Mouse (Mus musculus) limb, embryonic 11.5 days (tissue): Measurements from ENCODE around the gene Zbtb7a. TPM values are rescaled to one million over a fixed set of nuclear protein-coding genes. Genes with fewer than 3 reads are reported as not detected.

Experiments
- ATAC-seq: fragments of 200-750 bp; cut with Nextera tagmentation; 2 replicates; pipeline ENCODE4 v1.8.0; 2017; ENCODE audit warnings: low read depth; ENCODE audit not compliant: insufficient number of reproducible peaks, low FRiP score, low TSS enrichment
- DNase-seq: peaks from one replicate; pipeline ENCODE4 v3.0.0-alpha.2; 2015; ENCODE audit warnings: low spot score
- H3K27ac ChIP-seq: fragments of 300-500 bp; sonication (generic); replicated peaks from 2 replicates; pipeline ENCODE4 v1.5.1; 2014; ENCODE audit warnings: low read depth, mild to moderate bottlenecking, low read length
- H3K27me3 ChIP-seq: fragments of 300-500 bp; sonication (generic); 2 replicates; pipeline ENCODE4 v1.6.1; 2014; ENCODE audit warnings: mild to moderate bottlenecking, low read length, mixed read lengths; ENCODE audit not compliant: control insufficient read depth, insufficient read depth
- H3K36me3 ChIP-seq: fragments of 300-500 bp; sonication (generic); 2 replicates; pipeline ENCODE4 v1.6.1; 2014; ENCODE audit warnings: mild to moderate bottlenecking, low read length, moderate library complexity, mixed read lengths; ENCODE audit not compliant: control insufficient read depth, insufficient read depth
- H3K4me1 ChIP-seq: fragments of 300-500 bp; sonication (generic); 2 replicates; pipeline ENCODE4 v1.6.1; 2014; ENCODE audit warnings: low read length, mixed read lengths; ENCODE audit not compliant: control insufficient read depth, insufficient read depth
- H3K4me2 ChIP-seq: fragments of 300-500 bp; sonication (generic); 2 replicates; pipeline ENCODE4 v1.6.1; 2014; ENCODE audit warnings: low read depth, mild to moderate bottlenecking, moderate library complexity; ENCODE audit not compliant: severe bottlenecking
- H3K4me3 ChIP-seq: fragments of 300-500 bp; sonication (generic); 2 replicates; pipeline ENCODE4 v1.5.1; 2014; ENCODE audit warnings: low read depth, low read length
- H3K9ac ChIP-seq: fragments of 300-500 bp; sonication (generic); 2 replicates; pipeline ENCODE4 v1.6.1; 2014; ENCODE audit warnings: mild to moderate bottlenecking, low read length
- H3K9me3 ChIP-seq: fragments of 300-500 bp; sonication (generic); 2 replicates; pipeline ENCODE4 v1.6.1; 2016; ENCODE audit warnings: low read length; ENCODE audit not compliant: control insufficient read depth
- WGBS: fragments of 180-500 bp; shearing (Covaris S2); extraction: QIAGEN DNeasy Blood & Tissue Kit; methylation state at CpG from one replicate; pipeline ENCODE4 v1.1.7; 2014; 5-methylcytosine and 5-hydroxymethylcytosine counted together
- polyA plus RNA-seq: library from polyadenylated mRNA; unstranded; fragments of >200 nt; fragmentation: Nextera tagmentation; extraction: Ambion mirVana; gene quantifications from 2 replicates; pipeline ENCODE4 v1.2.1, GENCODE M21; 2014

Gene Zbtb7a
- polyA plus RNA-seq, 1 experiment from 2014 or later, result 8.4 TPM

- peak; percentile 89 for ATAC-seq
- H3K4me1 ChIP-seq, result peaks cover 19% of the 10 kb centered on the region
Observed at GRCm38 (mm10) chr10:81106113-81106721, 28.8 kb upstream of the Zbtb7a start.

GRCm38 (mm10) chr10:81112946-81113345 is 22.1 kb upstream of the Zbtb7a start:
- H3K36me3 ChIP-seq, result peaks cover 63% of the 10 kb centered on the region
- H3K4me2 ChIP-seq, result no peak overlapping the region
- H3K9ac ChIP-seq, result no peak overlapping the region
- H3K27ac ChIP-seq, result no peak overlapping the region
- H3K9me3 ChIP-seq, result no peaks in the 10 kb centered on the region
- no peaks in the 10 kb centered on the region for H3K4me1 ChIP-seq
- WGBS, result 94% methylated on average over 6 of the region's 6 CpGs
- DNase-seq (no peak), ATAC-seq (no peak)
- no peaks in the 10 kb centered on the region for H3K27me3 ChIP-seq
- H3K4me3 ChIP-seq, result no peak overlapping the region

More at GRCm38 (mm10) chr10:81106113-81106721, 28.8 kb upstream of the Zbtb7a start:
- DNase-seq, result peak; percentile 93
- peak overlapping the region; percentile 89 for H3K4me3 ChIP-seq
- WGBS, result under 1% methylated on average over 35 of the region's 35 CpGs
- H3K9me3 ChIP-seq, result no peaks in the 10 kb centered on the region
- H3K27me3 ChIP-seq, result no peaks in the 10 kb centered on the region
- H3K4me2 ChIP-seq, result peak overlapping the region; percentile 67
- H3K27ac ChIP-seq, result peak overlapping the region; percentile 97
- peaks cover 24% of the 10 kb centered on the region for H3K36me3 ChIP-seq
- peak overlapping the region; percentile 93 for H3K9ac ChIP-seq

GRCm38 (mm10) chr10:81119625-81120024 is 15.4 kb upstream of the Zbtb7a start:
- Histone ChIP-seq H3K27me3 (no peaks in the 10 kb centered on the region), H3K4me2 (no peak overlapping the region), H3K4me1 (no peaks in the 10 kb centered on the region), H3K9me3 (no peaks in the 10 kb centered on the region), H3K9ac (no peak overlapping the region), H3K4me3 (no peak overlapping the region), H3K27ac (no peak overlapping the region), H3K36me3 (peaks cover 53% of the 10 kb centered on the region)
- ATAC-seq (no peak), DNase-seq (no peak)
- WGBS, result 93% methylated on average over 10 of the region's 10 CpGs

- Histone ChIP-seq H3K4me3 (no peak overlapping the region), H3K9ac (no peak overlapping the region), H3K27ac (no peak overlapping the region), H3K4me2 (no peak overlapping the region), H3K9me3 (no peaks in the 10 kb centered on the region), H3K4me1 (no peaks in the 10 kb centered on the region), H3K27me3 (no peaks in the 10 kb centered on the region), H3K36me3 (peaks cover 44% of the 10 kb centered on the region)
- no peak for DNase-seq
- ATAC-seq, result no peak
- 87% methylated on average over 7 of the region's 7 CpGs for WGBS
Observed at GRCm38 (mm10) chr10:81120650-81121049, 14.4 kb upstream of the Zbtb7a start.

- Histone ChIP-seq H3K36me3 (peaks cover 29% of the 10 kb centered on the region; the same call in 1 of the 2 replicates), H3K4me1 (no peaks in the 10 kb centered on the region), H3K27ac (no peak overlapping the region), H3K4me2 (no peak overlapping the region), H3K9me3 (no peaks in the 10 kb centered on the region), H3K9ac (no peak overlapping the region), H3K4me3 (no peak overlapping the region), H3K27me3 (no peaks in the 10 kb centered on the region)
- WGBS, result 75% methylated on average over 2 of the region's 2 CpGs
- DNase-seq (no peak), ATAC-seq (no peak)
Observed at GRCm38 (mm10) chr10:81122889-81123288, 12.1 kb upstream of the Zbtb7a start.

- 89% methylated on average over 11 of the region's 11 CpGs for WGBS
Observed at GRCm38 (mm10) chr10:81123500-81123899, 11.5 kb upstream of the Zbtb7a start.

GRCm38 (mm10) chr10:81134181-81134587 is 836 bp upstream of the Zbtb7a start:
- ATAC-seq, result no peak
- H3K27me3 ChIP-seq, result peaks cover 19% of the 10 kb centered on the region
- H3K4me3 ChIP-seq, result no peak overlapping the region
- H3K9me3 ChIP-seq, result no peaks in the 10 kb centered on the region
- peak overlapping the region; percentile 8; the same call in 1 of the 2 replicates for H3K4me2 ChIP-seq
- H3K9ac ChIP-seq, result no peak overlapping the region
- no peaks in the 10 kb centered on the region for H3K36me3 ChIP-seq
- no peak overlapping the region for H3K27ac ChIP-seq
- peak; percentile 43 for DNase-seq
- 2% methylated on average over 16 of the region's 16 CpGs for WGBS
- H3K4me1 ChIP-seq, result peaks cover 14% of the 10 kb centered on the region

More at GRCm38 (mm10) chr10:81123500-81123899, 11.5 kb upstream of the Zbtb7a start:
- Histone ChIP-seq H3K27ac (no peak overlapping the region), H3K4me1 (peaks cover 3% of the 10 kb centered on the region), H3K9ac (no peak overlapping the region), H3K4me3 (no peak overlapping the region), H3K27me3 (0 out of 2 replicates have a peak, but pooled peaks cover 2% of the 10 kb centered on the region), H3K36me3 (peaks cover 26% of the 10 kb centered on the region; the same call in 1 of the 2 replicates), H3K4me2 (no peak overlapping the region), H3K9me3 (no peaks in the 10 kb centered on the region)
- no peak for ATAC-seq
- DNase-seq, result no peak

- peak overlapping the region; percentile 99 for H3K4me2 ChIP-seq
- peak overlapping the region; percentile 94 for H3K27ac ChIP-seq
- peaks cover 19% of the 10 kb centered on the region for H3K27me3 ChIP-seq
- DNase-seq (peak; percentile 78), ATAC-seq (peak; percentile 5; the same call in 1 of the 2 replicates)
- peak overlapping the region; percentile 94 for H3K9ac ChIP-seq
- H3K9me3 ChIP-seq, result no peaks in the 10 kb centered on the region
- H3K36me3 ChIP-seq, result no peaks in the 10 kb centered on the region
- H3K4me3 ChIP-seq, result peak overlapping the region; percentile 82
- H3K4me1 ChIP-seq, result peaks cover 24% of the 10 kb centered on the region
- under 1% methylated on average over 71 of the region's 86 CpGs for WGBS
Observed at GRCm38 (mm10) chr10:81135831-81136705, 1.0 kb downstream of the Zbtb7a start.
